Mouse (Mus musculus): Measurements from ENCODE around the gene Mad1l1. TPM values are rescaled to one million over a fixed set of nuclear protein-coding genes. Genes with fewer than 3 reads are reported as not detected.
A peak's percentile ranks its signal among the peaks of the same experiment; 100 is the strongest.

The Mad1l1 gene
- polyA plus RNA-seq, 1 experiment, result 21.6 TPM

GRCm38 (mm10) chr5:140183387-140183786, 138.0 kb downstream of the Mad1l1 start:
- no peak for DNase-seq (ENCODE audit: low read depth)

DNA sequence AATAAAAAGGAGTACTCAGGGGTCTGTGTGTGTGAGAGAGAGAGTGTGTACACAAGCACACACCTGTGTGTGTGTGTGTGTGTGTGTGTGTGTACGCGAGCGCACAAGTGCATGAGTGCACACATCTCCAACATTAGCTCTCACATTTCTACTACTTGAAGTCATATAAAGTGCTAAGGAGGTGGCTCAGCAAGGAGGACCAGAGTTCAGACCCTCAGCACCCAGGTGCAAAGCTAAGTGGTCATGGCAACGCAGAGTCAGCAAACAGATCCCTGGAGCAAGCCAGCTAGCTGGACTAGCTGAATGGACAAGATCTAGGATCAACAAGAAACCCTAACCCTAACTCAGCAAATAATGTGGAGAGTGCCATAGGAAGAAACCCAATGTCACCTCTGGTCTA, 139.0 kb downstream of the Mad1l1 start:
- DNase-seq (ENCODE audit: low read depth), result no peak

GRCm38 (mm10) chr5:140180016-140180415, 141.3 kb downstream of the Mad1l1 start:
- DNase-seq (ENCODE audit: low read depth), result no peak

GRCm38 (mm10) chr5:140178058-140178690, 143.2 kb downstream of the Mad1l1 start:
- no peak for DNase-seq (ENCODE audit: low read depth)

- no peak for DNase-seq (ENCODE audit: low read depth)
These were observed 143.8 kb downstream of the Mad1l1 start for GRCm38 (mm10) chr5:140177582-140177981.

DNA sequence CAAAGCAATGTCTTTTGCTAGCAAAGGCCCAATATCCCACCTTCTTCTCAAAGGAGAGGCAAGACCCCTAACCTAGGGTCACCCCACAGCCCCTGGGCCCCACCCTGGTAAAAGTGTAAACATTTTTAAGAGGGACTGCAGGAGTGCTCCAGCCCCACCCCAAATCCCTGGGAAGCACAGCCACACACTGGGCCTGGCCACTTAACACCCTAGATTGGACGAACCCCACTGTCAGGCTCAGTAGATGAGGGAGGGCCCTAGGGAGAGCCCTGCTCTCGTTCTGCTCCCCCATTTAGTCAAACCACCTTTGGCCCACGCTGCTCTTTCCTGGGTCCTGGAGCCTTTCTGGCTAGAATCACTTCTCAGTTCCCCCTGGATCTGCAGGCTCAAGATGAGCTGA, 145.0 kb downstream of the Mad1l1 start:
- DNase-seq (ENCODE audit: low read depth), result no peak

DNA sequence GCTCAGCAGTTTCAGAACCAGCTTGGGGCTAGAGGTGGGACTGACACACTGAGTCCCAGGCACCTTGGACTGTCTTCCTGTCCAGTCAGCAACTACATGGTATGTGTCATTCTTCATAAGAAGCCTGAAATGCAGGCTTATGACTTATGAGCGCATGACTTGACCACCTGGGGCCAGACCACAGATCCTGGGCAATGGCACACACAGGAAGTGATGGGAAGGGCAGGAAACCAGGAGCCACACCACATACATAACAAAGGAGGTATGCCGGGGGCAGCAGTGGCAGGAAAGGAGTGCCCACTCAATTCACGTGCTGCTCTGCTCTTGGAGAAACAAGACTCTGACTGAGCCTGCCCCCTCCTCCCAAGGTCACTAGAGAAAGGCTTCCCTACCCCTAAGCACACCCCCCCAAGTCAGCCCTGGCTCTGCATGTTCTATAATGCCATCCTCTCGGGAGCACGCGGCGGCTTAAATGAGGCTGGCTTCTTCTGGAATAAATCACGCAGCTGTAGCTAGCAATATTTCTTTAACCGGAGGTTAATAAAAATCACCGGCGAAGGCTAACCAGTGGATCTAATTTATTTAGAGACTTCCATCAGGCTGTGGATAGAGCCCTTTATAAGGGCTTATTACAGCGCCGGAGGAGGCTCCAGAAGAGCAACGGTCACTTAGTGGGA, 146.4 kb downstream of the Mad1l1 start:
- DNase-seq (ENCODE audit: low read depth), result no peak

DNA sequence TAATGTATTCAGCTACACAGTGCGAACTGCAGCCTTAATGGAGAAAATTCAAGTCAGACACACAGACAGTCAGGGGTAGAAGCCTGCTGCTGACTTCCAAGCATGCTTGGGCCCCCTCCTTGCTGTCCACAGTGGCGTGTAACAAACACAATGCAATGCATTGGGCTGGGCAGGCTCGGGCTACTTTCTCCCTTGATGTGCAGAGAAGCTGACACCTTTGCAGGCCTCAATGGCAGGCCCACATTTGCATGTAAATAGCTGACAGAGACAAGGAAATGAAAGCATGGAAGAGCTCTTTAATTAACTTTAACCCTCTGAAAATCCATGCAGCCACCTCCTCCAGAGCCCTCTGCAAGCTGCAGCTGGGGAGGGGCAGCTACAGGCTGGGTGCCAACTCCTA, 147.3 kb downstream of the Mad1l1 start:
- no peak for DNase-seq (ENCODE audit: low read depth)

DNA sequence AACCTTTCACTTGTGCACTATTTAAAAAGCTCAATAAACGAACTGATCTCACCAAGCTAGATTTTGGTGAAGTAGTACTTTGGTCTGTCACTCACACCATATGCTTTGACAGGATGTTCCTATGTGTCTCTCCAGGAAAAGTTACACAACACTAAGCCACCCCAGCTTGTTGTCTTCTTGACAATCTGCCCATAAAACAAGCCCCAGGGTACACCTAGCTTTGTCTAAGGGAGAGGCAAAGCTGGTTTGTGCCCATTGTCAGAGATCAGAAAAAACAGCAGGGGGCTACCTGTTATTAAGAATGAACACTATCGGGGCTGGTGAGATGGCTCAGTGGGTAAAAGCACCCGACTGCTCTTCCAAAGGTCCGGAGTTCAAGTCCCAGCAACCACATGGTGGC, 148.2 kb downstream of the Mad1l1 start:
- peak; percentile 66 for DNase-seq (ENCODE audit: low read depth)

- no peak for DNase-seq (ENCODE audit: low read depth)
These were observed 149.6 kb downstream of the Mad1l1 start for GRCm38 (mm10) chr5:140171710-140172109.

- no peak for DNase-seq (ENCODE audit: low read depth)
These were observed 153.8 kb downstream of the Mad1l1 start for GRCm38 (mm10) chr5:140167531-140167930.

DNA sequence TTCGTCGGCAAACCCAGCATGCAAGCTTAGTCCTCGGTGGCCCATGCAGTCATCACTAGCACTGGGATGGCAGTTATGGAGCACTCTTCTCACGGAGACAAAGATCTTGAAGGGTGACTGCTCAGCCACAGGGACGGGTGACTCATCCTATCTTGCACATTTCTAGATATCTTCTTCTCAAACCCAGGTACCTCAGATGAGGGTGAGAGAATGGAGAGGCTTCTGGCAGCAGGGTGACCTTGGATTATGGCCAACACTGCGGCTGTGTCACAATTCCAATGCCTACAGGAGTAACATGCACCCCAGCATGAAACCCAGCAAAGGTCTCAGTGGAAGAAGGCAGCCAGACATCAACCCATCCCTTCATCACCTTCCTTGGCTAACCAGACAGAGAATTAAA, 154.3 kb downstream of the Mad1l1 start:
- DNase-seq (ENCODE audit: low read depth), result no peak

GRCm38 (mm10) chr5:140163947-140164346, 157.4 kb downstream of the Mad1l1 start:
- DNase-seq (ENCODE audit: low read depth), result no peak

GRCm38 (mm10) chr5:140162071-140162845, 159.1 kb downstream of the Mad1l1 start:
- DNase-seq (ENCODE audit: low read depth), result no peak

DNA sequence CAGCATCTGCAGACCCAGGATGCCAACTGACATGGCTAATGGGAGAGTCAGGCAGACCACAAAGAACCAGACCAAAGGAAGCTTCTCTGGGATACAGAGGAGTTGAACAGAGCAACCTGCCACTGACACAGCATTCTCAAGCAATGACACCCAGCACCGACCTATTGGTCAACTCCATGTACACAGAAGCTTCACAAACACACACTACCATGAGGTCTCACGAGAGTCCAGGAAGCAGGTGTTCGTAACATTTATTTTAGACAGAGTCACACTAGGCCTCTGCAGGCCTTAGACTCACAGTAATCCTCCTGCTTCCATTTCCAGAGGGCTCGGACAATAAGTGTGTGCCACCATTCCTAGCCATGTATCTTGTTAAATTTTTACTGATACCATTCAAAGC, 162.3 kb downstream of the Mad1l1 start:
- no peak for DNase-seq (ENCODE audit: low read depth)

GRCm38 (mm10) chr5:140157886-140158627, 163.3 kb downstream of the Mad1l1 start:
- no peak for DNase-seq (ENCODE audit: low read depth)

DNA sequence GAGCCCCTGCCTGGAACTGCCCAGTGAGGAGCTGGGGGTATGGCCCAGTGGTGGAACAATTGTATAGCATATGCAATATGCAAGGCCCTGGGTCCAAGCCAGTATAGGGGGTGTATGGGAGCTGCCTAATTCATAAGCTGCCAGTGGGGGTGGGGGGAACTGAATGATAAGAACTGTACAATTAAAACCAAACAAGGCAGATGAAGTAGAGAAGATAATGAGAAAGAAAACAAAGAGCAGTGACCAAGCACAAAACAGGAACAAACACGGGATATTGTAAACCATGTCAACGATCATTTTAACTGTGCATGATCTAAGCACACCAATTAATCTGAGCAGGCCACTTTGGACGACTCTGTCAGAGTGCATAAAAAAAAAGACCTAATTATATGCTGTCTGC, 167.2 kb downstream of the Mad1l1 start:
- no peak for DNase-seq (ENCODE audit: low read depth)

GRCm38 (mm10) chr5:140151871-140152270, 169.5 kb downstream of the Mad1l1 start:
- no peak for DNase-seq (ENCODE audit: low read depth)

DNA sequence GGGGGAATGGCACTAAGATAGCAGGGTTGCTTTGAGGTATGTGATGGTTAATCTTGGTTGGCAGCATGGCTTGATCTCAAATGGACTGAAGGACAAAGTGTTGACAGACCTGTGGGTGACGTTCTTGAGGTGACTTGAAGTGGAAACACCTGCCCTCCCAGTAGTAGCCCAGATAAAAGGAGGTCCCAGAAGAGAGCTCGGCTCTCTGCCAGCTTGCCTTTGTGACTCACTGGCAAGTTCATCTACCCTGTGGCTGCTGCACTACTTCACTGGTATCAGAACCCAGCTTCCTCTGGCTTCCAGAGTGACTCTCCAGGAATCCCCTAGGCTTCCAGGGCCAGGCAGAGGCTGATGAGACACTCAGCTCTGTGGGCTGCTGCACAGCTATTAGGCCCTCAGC, 170.2 kb downstream of the Mad1l1 start:
- DNase-seq (ENCODE audit: low read depth), result no peak

DNA sequence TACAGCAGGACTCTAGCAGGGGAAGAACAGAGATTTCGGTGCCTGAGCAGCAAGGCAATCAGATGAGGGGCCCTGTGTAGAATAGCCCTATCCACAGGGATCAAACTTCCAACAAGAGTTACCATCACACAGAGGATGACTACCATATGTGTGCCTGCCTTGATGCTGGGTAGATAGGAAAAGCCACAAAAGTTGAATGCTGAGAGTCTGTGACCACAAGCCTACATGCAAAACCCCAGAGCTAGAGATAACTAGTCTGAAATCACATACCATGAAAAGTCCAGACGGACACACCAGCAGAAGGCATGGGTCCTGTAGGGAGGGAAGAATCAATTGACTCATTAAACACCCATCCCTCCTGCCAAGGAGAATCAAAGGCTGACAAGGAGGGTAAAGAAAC, 170.7 kb downstream of the Mad1l1 start:
- DNase-seq (ENCODE audit: low read depth), result no peak

GRCm38 (mm10) chr5:140150136-140150535, 171.2 kb downstream of the Mad1l1 start:
- DNase-seq (ENCODE audit: low read depth), result no peak

GRCm38 (mm10) chr5:140149298-140149697, 172.1 kb downstream of the Mad1l1 start:
- DNase-seq (ENCODE audit: low read depth), result no peak

Measured in gonadal fat pad, adult 2 months (tissue).